Mouse (Mus musculus): Measurements from ENCODE around the gene Armh3.

The Armh3 gene

DNA sequence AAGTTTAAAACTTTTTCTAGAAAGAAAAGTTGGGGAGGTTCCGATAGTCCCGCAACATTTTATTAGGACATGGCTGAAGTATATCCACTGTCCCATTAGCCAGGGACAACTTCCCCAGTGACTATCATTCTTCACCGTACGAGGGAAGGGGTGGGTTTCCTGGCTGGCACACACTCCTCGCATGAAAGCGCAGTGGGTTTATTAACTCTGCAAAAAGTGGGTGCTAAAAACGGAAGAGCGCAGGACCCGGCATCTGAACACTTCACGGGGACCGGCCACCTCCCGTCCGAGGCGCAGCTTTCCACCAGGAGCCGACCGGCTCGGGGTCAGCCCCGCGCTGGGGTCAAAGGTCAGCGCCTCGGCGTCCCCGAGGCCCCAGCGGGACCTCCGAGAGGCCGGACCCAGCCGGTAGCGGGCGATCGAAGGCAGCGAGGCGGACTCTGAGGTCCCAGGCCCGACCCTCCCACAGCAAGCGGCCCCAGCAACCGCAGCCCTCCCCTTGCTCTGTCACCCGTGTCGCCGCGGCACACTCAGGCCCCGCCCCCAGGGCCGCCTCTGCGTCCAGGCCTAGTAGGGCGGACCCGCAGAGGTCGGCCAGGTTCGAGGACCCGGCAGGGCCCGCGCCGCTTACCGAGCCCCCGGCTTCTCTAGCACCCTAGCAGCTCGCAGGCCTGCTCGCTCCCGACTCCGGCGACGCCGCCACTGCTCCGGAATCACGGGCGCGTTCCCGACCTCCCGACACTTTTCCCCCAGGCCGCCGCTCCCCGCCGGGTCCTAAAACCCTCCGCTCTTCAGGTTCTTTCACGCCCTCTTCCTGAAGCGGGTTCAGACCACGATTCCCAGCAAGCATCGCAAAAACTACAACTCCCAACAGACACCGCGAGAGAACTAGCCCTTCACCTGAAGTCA lies at the start of gene Armh3:
TSS of gene Armh3 (minus strand) at position 704 of the 909 bp plus-strand sequence.
- peak; percentile 84 for DNase-seq (ENCODE audit: low read depth)

DNA sequence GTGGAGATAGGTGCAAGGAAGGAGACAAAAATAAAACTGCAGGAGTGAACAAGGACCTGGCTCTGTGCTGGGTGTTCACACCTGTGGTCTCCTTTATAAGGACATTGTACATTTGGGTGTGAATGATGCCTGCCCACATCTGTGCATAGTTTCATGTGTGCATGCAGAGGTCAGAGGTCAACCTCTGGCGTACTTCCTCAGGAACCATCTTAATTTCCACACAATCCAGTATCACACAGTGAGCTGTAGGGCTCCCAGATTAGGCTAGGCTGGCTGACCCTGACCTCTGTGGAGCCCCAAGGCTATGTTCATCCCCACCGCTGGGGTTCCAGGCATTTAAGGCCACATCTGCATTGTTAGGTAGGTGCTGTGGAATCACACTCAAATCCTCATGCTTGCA lies 49.1 kb upstream of the Armh3 start:
- DNase-seq (ENCODE audit: low read depth): no peak

DNA sequence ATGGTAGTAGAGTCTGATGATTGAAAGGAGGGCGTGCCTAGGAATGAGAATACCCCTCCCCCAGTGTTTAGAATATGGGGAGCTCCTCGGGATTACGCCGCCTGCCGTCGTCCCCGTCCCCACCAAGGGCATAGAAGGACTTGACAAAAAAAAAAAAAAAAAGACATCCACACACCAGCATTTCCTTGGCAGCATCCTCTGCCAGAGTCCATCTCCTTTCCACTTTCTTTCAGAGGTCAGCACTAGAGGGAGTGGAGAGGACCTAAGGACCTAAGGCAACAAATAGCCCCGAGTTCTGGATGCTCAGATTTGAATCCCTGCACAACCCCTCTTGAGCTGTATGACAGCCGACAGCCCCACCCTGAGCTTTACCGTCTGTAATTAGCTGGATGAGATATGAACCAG lies 48.3 kb upstream of the Armh3 start:
- no peak for DNase-seq (ENCODE audit: low read depth)

DNA sequence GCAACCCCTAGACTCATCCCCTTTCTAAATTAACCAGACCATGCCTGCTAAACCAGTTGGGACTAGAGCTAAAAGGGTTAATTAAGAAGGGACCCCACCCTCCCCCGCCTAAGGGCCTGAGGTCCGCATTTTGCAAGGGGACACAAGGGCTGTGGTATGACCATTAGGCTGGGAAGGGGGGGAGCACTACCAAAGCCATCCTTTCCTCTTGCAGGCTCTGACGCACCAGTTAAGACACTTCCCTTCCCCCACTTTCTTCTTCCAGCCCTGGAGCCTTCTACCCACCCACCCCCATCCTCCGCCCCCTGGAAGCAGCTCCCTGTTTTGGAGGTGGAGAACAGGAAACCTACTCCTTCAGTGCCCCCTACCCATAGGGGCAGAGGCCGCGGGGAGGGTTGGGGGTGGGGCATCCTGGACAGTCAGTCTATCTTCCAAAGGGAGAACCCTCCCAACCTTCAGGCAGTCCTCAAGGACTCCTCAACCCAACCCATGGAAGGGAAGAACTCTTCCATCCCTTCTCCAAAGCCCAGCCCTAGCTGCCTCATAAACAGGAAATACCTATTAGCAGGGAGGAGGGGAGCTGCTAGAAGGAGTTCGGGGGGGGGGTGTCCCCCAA lies 47.5 kb upstream of the Armh3 start:
- no peak for DNase-seq (ENCODE audit: low read depth)

DNA sequence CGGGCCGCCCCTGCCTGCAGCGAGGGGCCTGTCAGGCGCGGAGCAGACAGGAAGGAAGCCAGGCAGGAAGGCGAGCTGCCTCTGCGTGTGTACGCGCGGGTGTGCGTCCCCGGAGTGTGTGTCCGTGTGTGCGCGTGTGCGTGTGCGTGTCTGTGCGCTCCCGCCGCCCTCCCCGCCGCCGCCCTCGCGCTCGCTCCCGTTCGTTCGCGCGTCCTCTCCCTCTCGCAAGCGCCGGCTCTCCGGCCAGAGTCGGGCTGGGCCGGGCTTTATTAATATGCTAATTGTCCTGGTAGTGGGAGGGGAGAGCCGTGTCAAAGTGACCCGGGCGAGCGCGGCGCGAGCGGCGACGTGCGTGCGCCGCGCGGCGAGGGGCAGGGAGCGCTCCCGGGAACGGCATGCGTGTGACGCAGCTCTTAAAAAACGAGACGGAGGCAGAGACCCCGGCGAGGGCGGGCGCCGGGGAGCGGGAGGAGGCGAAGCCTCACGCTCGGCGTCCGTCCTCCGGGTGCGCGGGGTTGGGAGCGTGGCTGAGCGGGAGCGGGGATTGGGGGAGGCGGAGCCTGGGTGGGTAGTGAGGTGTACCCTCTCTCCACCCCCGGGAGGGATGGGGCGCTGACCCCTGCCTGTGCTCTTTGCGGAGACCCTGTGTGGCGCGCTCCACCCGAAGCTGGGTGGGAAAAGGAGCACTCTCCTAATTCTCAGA lies 46.9 kb upstream of the Armh3 start, which contains the start of gene Ldb1:
TSS of gene Ldb1 (minus strand) at position 222 of the 703 bp plus-strand sequence.
- DNase-seq (ENCODE audit: low read depth): no peak

DNA sequence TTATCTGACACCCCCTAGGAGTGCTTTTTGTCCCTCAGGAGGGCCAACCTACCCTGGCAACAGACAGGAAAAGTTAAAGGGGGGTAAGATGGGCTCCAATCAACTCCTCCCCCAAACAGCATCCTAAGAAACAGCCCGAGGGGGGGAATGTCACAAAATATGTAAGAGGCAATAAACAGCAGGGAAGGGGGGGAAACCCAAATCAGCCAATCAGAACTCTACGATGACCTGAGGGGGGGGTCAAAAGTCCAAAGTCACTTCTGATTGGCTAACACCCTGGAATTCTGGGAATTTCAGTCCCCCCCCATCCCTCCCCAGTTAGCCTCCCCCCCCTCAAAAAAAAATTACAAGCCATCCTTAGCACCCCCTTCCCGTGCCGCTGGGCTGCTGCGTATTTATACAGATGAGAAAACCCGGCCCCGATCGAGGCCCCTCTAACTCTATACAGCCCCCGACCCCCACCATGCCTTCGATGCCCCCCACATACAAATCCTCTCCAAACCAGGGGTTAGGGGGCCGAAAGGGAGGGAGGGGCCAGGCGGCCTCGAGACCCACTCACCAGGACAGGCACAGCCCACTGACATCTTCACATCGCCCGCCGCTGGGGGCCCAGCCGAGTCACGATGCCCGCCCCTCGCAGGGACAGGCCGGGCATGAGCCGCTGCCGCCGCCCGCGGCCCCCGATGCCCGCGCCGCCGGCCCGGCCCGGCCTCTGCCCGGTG lies 46.1 kb upstream of the Armh3 start, which contains the start of gene Pprc1:
TSS of gene Pprc1 (plus strand) at position 616 of the 722 bp plus-strand sequence.
- peak; percentile 58 for DNase-seq (ENCODE audit: low read depth)

DNA sequence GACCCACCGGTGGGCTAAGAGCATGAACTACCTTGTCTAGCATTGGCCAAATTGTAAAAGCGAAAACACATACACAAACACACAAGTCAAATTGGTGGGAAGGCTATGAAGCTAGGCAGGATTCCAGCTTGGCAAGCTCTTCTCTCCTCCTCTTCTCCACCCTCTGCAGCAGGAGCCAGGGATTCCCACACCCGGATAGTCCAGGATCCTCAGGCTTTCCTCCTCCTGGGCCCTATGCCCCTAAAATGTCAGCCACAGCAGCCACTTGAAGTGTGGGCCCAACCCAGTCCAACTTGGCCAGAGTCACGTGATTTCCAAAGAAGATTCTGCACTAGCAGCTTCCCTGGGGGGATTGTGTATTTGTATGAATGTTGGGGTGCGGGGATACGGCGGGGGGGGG lies 45.1 kb upstream of the Armh3 start:
- no peak for DNase-seq (ENCODE audit: low read depth)

DNA sequence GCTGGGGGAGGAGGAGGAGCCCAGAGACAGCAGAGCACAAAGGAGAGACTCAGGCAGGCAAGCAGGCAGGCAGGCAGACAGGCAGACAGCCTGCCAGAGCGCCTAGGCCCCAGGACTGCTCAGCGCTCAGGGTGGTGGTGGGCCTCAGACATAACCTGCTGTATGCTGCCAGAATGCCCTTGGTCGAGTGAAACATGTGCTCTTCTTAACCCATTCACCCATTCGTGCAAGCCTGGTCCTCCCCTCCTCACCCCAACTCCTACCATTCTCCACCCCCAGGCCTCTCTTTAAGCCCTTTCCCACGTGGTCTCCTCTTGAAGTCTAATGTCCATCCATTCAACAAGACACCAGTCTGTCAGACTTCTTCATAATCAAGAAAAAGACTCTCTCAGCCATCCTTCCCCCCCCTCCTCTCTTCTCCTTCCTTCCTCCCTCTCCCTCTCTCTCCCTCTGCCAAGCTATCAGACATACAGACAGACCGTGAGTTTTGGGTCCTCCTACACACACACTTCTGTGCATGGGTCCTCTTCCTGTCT lies 44.3 kb upstream of the Armh3 start:
- peak; percentile 47 for DNase-seq (ENCODE audit: low read depth)

DNA sequence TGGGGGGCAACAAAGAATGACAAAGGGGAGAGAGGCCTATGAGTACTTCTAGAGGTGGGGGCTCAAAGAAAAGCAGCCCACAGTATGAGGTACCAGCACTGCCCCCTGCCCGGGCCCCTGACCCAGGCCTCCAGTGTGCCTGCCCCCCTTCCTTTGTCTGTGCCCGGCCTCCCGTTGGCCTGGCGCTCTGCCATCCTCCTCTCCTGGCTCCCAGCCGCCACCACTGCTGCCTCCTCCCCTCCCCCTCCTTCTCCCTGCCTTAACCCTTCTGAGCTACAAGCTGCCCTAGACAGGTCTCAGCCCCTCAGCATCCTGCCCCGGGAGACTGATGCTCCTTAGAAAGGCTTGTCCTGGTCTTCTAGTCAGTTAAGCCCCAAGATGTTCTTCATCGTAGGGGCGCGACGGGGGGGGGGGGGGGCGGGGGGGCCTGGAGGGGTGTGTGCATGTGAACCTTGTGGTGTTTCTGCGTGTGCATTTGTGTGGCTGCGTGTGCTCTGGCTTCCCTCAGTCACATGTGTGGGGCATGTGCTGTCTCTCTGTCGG lies 43.7 kb upstream of the Armh3 start:
- DNase-seq (ENCODE audit: low read depth): no peak

DNA sequence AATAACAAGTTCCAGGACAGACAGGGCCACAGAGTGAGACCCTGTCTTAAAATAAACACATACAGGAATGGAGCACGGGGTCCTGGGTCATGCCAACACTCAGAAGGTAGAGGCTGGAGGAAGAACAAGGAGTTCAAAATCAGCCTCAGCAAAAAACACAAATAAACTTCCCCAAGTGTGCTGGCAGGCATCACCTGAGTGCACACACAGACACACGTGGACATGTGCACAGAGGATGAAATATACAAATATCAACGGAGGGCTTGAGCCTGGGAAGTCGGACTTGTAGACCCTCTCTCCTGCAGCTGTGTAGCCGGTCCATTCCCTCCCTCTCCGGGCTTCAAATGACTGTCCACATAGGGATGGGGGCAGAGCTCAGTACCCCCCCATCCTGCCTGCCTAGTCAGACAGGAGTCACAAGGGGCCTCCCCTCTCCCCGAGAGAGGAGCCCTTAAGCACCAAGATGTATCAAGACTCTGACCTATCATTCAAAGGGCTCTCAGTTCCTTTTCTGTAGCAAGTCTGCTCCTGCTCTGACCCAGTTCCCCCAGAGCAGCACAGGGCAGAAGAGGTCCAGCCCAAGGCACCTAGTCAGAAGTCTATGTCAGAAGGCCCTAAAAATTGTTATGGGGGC lies 43.1 kb upstream of the Armh3 start:
- DNase-seq (ENCODE audit: low read depth): no peak

DNA sequence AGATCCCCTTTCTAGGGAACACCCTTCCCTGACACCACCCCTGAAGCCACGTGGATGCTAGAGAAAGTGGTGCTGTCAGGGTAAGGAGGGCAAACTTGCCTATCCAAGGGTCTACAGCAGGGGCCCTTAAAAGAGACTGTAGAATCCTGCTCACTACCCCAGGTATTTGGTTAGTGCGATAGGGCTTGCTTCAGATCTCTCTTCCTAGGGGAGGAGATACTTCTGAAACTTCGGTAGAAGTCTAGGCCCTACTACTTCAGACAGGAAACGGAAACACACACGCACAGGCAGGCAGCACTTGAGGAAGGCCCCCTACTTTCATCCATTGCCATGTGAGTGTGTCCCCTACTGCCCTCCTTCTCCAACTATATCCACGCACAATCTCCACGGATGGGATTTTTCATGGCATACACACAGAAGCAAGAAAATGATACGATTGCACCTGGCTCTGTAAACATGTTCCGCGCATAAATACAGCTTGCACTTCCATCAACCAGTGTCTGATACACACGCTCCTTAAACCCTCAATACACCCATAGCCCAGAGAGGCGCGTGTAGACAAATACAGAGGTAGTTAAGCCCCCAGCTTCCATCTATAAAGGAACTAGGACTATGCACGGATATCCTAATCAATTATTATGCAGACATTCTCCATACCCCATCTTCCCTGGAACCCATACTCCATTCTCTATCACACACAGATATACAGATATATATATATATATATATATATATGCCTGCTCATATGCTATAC lies 42.0 kb upstream of the Armh3 start:
- DNase-seq (ENCODE audit: low read depth): no peak

DNA sequence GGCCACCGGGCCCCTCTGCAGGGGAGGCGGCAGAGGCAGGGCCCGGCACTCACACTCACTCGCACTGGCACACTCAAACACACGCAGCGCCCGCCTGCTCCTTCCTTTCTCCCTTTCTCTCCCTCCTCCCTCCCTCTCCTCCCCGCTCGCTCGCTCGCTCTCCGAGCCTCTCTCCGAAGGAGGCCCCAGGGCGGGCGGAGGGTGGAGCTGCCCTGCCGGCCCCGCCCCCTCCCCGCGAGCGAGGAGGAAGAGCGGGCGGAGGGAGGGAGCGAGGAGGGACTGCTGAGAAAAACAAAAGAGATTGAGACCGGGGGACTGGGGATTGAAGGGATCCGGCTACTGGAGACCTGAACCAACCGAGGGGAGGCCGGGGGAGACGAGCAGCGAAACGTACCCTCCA lies 41.2 kb upstream of the Armh3 start:
- DNase-seq (ENCODE audit: low read depth): peak; percentile 59

DNA sequence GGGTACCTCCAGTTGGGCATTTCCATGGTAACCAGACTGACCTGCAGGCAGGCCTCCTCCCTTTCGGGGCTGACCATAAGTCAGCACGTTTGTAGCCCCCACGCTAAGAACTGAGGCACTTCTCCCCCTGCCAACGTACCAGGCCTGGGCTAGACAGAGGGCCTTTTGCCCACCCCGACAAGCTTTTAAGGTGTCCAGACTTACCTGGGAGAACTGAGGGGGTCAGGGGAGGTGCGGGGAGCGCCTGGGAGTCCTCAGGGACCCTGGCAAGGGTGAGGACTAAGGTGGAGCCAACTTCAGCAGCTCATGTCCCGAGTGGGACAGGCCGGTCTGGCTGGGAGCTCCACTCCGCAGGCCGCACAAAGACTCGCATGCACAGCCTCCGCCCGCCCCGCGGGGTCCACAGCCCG lies 40.6 kb upstream of the Armh3 start:
- no peak for DNase-seq (ENCODE audit: low read depth)

DNA sequence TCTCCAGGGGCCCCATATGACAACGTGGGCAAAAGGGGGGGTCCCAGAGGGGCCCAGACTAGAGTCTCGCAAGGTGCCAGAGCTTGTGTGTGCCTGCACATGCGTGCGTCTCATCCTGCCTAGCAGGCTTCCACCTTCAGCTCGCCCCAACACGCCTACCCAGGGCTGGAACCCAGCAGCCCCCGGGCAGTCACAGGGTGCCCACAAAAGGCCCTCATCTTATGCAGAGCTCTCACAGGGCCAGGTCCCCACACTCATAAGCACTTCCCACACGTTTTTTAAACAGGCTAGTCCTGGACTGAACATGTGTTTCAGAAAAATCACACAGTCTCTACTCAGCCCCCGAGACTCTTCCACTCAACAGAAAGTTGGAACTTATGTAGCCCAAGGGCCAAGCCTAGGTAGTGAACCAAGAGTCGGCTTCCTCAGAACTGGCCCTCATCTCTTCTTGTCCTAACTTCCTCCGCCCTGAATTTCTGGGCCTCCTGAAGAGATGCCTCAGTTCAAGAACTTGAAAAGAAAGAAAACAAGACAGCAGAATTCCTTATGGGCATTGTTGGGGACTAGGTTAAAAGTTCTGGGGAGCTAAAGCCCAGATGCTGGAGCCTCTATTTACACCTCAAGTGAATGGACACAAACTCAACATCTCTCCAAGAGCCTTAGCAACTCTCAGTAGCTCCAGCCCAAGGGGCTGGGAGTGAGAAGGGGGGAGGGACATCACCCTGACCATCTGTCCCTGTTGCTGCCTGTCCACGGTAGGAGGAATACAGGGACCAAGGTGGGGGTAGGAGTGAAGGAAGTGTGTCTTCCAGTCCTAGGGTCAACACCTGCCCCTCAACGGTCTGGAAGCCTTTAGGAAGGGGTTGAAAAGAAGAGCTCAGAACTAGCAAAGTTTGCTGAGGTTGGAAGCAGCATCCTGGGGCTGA lies 39.9 kb upstream of the Armh3 start:
- no peak for DNase-seq (ENCODE audit: low read depth)

DNA sequence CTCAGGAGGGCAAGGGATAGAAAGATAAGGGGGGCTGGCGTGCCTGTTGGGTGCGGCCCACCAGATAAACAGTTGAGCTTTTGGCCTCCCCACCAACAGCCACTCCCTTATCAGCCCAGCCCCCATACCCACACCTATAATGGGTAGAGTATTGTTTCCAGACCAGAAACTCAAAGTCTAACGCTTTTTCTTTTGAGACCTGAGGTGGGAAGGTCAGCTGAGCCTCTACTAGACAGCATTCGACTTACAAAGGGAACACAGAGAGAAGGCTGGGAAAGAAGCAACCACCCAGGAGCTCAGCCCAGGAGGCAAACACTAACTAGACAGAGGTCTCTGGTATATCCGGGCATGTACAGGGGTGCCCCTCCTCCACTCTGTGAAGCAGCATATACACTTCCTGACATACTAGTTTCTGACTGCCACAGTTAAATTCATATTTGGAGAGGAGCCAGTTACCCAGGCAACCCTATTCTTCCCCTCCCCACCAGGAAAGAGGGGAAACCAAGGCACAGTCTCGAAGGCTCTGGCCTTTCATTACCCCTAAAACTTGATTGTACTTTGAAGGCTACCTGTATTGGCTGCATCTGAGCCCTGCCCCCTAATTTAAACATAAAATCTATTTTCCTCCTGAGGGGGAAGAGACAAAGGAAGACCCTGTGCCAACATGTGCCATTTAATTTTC lies 39.1 kb upstream of the Armh3 start:
- DNase-seq (ENCODE audit: low read depth): no peak

DNA sequence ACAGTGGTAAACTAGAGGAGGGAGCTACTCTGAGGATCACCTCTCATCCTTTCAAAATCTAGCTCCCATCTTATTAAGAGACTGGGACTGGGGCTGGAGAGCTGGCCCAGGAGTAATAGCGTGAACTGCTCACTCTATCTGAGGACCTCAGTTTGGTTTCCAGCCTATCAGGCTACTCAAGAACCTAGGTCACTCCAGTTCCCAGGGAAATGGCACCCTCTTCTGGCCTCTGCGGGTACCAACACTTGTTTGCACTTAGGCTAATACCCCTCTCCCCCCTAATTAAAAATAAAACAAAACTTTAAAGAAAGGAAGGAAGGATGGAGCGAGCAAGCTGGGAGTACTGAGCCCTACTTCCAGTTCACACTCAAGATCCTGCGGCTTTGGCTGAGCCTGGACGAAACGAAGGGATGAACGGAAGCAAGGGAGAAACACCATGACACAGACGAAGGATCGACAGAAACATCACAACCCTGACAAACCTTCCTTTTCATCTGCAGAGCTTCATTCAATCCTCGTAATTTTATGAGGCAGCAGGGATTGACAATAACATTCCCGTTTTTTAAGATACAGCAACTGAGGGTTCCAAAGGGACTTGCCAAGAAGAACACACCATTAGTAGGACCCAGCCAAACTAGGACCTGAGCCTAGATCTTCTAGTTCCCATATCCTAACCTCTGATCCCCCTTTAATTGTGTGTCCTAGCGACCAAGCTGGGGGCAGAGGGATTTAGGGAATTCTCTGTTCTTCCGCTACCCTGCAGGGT lies 38.4 kb upstream of the Armh3 start:
- no peak for DNase-seq (ENCODE audit: low read depth)

DNA sequence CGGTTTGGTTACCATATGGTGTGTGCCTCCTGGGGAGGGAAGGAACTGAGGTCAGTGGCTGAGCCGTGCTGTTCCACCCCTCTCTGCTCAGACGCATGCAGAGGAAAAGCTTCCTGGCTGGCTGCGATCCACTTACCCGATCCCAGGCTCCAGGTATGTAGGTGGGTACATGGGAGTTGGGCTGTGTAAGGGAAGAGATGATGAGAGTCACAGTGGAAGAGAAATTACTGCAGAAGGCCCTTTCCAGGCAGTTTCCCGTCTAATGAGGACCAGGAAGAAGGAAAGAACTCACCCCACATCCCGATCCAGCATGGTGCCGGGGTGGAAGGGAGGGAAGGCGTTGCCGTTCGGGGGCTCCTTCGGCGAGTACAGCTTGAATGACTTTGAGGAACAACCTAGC lies 37.7 kb upstream of the Armh3 start:
- DNase-seq (ENCODE audit: low read depth): no peak

DNA sequence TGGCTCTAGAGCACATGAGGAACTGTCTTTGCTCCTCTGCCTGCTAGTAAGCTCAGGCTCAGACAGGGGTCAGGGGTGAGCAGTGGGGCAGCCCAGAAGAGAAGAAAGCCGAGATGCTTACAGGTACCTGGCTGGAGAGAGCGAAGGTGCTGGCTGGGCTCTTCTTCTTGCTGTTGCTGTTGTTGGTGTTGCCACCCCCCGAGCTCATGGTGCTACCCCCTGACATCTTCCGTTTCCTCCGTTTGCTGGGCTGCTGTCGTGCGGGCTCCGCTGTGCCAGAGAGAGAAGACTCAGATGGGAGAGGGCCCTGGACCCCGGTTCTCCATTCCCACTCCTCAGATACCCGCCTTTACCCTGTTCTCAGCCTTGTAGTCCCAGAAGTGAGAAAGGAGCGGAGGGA lies 35.6 kb upstream of the Armh3 start:
- DNase-seq (ENCODE audit: low read depth): no peak

Data from fibroblast of lung, adult 2 months (primary cell).